Mouse (Mus musculus): Measurements from ENCODE around the gene Fyco1.
"Not testable (repeated sequence)": the region's sequence is repeated elsewhere in the genome, so short reads cannot be mapped to it uniquely, and the experiment has no call there.

The Fyco1 gene

GRCm38 (mm10) chr9:123814326-123814725 lies 37.4 kb downstream of the Fyco1 start:
- DNase-seq: no peak

- no peak for DNase-seq
Observed at GRCm38 (mm10) chr9:123811831-123812230, 39.9 kb downstream of the Fyco1 start.

- no peak for DNase-seq
Observed at GRCm38 (mm10) chr9:123808583-123808982, 43.1 kb downstream of the Fyco1 start.

GRCm38 (mm10) chr9:123806267-123806666 lies 45.4 kb downstream of the Fyco1 start, which contains the start of gene Cxcr6:
Gene Cxcr6 (plus strand): TSS chr9:123806475.
- no peak for DNase-seq

- no peak for DNase-seq
Observed at GRCm38 (mm10) chr9:123805241-123805640, 46.5 kb downstream of the Fyco1 start.

- no peak for DNase-seq
Observed at GRCm38 (mm10) chr9:123802896-123803295, 48.8 kb downstream of the Fyco1 start.

GRCm38 (mm10) chr9:123802421-123802820 lies 49.3 kb downstream of the Fyco1 start:
- DNase-seq: no peak

GRCm38 (mm10) chr9:123801527-123801926 lies 50.2 kb downstream of the Fyco1 start:
- DNase-seq: no peak

- DNase-seq: peak; percentile 34
Observed at GRCm38 (mm10) chr9:123796174-123796573, 55.5 kb downstream of the Fyco1 start.

GRCm38 (mm10) chr9:123788855-123789529 lies 62.7 kb downstream of the Fyco1 start:
- no peak for DNase-seq

GRCm38 (mm10) chr9:123773299-123773698 lies 78.4 kb downstream of the Fyco1 start:
- not testable (repeated sequence) for DNase-seq

- DNase-seq: no peak
Observed at GRCm38 (mm10) chr9:123769532-123769931, 82.2 kb downstream of the Fyco1 start.

- DNase-seq: no peak
Observed at GRCm38 (mm10) chr9:123768443-123768842, 83.3 kb downstream of the Fyco1 start.

- no peak for DNase-seq
Observed at GRCm38 (mm10) chr9:123766996-123767395, 84.7 kb downstream of the Fyco1 start.

- no peak for DNase-seq
Observed at GRCm38 (mm10) chr9:123763771-123764170, 87.9 kb downstream of the Fyco1 start.

- DNase-seq: no peak
Observed at GRCm38 (mm10) chr9:123762886-123763285, 88.8 kb downstream of the Fyco1 start.

GRCm38 (mm10) chr9:123760806-123761205 lies 90.9 kb downstream of the Fyco1 start:
- no peak for DNase-seq

GRCm38 (mm10) chr9:123758645-123759044 lies 93.1 kb downstream of the Fyco1 start:
- no peak for DNase-seq

- DNase-seq: no peak
Observed at GRCm38 (mm10) chr9:123758156-123758555, 93.5 kb downstream of the Fyco1 start.

- no peak for DNase-seq
Observed at GRCm38 (mm10) chr9:123757326-123757725, 94.4 kb downstream of the Fyco1 start.

GRCm38 (mm10) chr9:123756752-123757151 lies 94.9 kb downstream of the Fyco1 start:
- no peak for DNase-seq

GRCm38 (mm10) chr9:123754333-123754732 lies 97.4 kb downstream of the Fyco1 start:
- DNase-seq: no peak

- not testable (repeated sequence) for DNase-seq
Observed at GRCm38 (mm10) chr9:123749687-123750086, 102.0 kb downstream of the Fyco1 start.

- DNase-seq: no peak
Observed at GRCm38 (mm10) chr9:123740799-123741198, 110.9 kb downstream of the Fyco1 start.
